Mouse (Mus musculus): ENCODE data around the gene Olfr211.
"Not testable (repeated sequence)": the region's sequence is repeated elsewhere in the genome, so short reads cannot be mapped to it uniquely, and the experiment has no call there.

The Olfr211 gene

DNA sequence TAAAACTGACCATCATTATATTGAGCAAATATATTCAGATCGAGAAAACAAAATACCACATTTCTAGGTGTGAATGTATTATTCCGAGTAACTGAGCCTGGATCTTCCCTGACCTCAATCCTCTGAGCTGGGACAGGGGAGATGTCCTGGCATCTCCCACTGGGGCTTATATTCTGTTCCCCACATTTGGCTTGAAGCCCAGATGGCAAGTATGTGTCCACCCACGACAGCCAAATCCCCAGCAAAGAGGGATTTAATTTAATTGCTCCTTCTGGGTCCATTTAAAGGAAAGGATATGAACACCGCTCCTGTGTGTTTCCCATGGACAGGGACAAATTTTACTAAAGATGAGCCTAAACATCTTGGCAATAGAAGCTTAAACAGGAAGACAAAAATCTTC, at the start of gene Olfr211:
Gene Olfr211, plus strand, starts transcription at position 301 of the 400 bp plus-strand sequence.
- DNase-seq, result no peak

DNA sequence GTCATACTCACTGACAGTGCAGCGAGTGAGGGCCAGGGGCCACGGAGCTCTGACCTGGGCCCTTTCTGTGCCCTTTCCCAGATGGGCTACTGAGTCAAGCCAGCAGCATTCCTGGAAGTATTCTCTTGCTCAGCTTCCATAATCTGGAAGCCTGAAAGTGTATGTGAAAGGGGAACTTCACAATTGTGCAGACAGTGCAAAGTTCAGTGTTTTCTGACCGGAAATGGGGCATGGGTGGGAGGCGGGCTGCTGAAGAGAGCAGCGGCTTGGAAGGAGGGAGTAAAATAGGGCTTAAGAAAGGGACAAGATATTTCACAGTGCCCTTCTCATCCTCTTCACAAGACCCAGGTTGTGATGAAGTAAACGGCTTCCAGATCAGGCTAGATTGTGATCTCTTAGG, 49.4 kb upstream of the Olfr211 start:
- DNase-seq, result no peak

GRCm38 (mm10) chr6:116440447-116440846, 48.4 kb upstream of the Olfr211 start:
- no peak for DNase-seq

GRCm38 (mm10) chr6:116440849-116441248, 48.0 kb upstream of the Olfr211 start:
- DNase-seq, result no peak

DNA sequence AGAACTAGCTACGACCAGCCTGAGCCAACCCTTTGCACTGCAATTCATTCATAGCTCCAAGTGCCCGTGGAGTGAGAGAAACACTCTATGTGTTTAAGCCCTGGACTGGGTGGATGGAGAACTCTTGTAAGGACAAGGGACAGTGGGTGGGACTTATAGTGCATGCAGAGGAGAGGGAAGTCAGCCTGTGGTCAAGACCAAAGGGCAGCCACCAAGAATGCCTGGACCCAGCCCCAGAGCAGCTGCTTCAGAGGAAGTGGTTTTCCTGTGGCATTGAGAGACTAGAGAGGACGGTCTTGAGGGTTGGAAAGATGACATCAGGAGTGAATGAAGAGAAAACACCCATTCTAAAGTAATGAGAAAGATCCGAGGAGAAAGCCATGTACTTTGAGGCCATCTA, 33.1 kb upstream of the Olfr211 start:
- no peak for DNase-seq

DNA sequence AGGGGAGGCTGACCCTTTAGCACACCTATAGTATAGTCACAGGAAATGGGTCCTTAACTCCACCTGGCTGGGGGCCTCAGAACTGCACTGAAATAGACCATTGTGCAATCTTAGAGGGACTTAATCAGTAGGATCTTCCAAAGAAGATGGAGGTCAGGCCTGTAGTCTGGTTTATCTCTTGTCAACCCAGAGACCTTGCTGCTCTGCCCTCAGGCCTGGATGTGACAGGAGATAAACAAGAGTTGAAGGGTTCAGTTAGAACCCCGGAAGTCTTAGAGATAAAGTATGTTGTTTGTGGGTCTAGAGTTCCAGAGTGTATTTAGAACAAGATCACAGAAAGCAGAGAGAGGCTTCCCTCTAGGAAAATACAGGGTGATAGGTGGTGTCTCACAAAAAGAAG, 32.4 kb upstream of the Olfr211 start:
- DNase-seq, result no peak

DNA sequence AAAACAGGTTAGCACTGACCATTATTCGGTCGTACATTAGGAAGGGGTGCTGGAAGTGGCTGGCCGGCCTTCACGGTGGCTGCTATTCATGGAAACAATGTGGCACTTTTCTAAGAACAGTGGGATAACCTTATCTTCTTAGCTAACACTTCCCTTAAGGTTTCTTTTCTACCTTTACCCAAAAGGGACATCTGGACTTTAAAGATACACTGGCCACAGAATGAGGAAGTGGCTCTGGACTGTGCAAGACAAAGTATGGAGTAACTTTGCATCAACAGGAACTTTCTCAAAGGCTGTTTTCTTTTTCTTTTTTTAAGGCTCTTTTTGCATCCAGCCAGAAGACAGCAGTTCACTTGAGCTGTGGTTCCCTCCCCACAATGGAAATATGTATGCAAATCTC, 30.2 kb upstream of the Olfr211 start:
- DNase-seq, result no peak

- DNase-seq, result no peak
Observed at GRCm38 (mm10) chr6:116459232-116459631, 29.7 kb upstream of the Olfr211 start.

DNA sequence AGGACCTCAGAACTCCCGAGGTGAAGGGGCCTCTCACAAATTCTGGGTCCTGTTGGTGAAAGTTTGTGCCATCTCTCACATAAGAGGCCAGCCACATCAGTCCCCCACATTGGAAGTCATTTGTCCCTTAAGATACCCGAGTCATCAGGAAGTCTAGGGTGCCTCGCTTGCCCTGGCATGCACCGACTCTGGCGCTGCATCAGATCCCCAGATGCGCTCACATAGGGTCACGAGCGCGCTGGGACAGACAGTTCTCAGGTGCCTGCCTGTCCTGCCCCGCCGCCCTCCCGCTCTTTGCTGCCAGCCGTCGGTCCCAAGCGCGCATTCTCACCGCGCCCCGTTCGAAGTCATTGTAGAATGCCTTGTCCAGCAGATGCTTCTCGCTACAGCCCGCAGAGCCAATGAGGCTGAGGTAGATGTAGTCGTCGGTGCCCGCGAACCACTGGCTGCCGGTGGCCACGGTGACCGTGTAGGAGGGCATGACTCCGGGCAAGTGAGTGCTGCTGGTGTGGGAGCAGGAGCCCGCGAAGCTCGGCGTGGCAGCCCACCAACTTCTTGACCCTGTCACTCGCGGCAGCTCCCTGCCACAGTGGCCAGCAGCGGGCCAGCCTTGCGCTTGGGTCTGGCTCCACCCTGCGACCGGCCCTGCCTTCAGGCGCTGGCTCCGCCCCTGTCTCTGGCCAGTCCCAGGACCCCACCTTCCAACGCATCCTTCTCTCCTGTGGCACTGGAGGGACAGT, 28.2 kb upstream of the Olfr211 start, which contains the start of gene Alox5:
Gene Alox5, minus strand, starts transcription at position 635 of the 740 bp plus-strand sequence.
- DNase-seq, result no peak

GRCm38 (mm10) chr6:116468081-116468480, 20.8 kb upstream of the Olfr211 start:
- no peak for DNase-seq

- no peak for DNase-seq
Observed at GRCm38 (mm10) chr6:116485081-116485480, 3.8 kb upstream of the Olfr211 start.

GRCm38 (mm10) chr6:116486833-116487232, 2.1 kb upstream of the Olfr211 start:
- DNase-seq, result no peak

- DNase-seq, result no peak
Observed at GRCm38 (mm10) chr6:116493742-116494141, 4.9 kb downstream of the Olfr211 start.

DNA sequence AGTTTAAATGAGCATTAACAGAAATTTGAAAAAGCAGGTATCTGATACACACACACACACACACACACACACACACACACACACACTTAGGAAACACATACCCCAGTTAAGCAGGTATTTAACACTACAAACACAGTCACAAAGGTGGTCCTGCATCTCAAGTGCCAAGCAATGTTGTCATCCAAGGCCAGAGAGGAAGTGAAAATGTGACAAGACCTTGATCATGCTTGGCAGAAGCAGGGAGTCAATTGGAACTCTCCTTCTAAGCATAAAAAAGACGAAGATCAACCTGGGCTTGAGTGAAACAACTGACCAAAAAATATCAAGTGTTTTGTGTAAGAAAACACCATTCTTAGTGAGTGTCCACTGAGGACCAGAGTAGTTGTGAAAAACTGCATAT, 7.1 kb downstream of the Olfr211 start:
- no peak for DNase-seq

GRCm38 (mm10) chr6:116506302-116507003, 17.6 kb downstream of the Olfr211 start, which contains the start of gene Olfr212:
Gene Olfr212 (plus strand): TSS chr6:116506516.
- DNase-seq, result not testable (repeated sequence)

- DNase-seq, result no peak
Observed at GRCm38 (mm10) chr6:116514832-116515231, 25.9 kb downstream of the Olfr211 start.

DNA sequence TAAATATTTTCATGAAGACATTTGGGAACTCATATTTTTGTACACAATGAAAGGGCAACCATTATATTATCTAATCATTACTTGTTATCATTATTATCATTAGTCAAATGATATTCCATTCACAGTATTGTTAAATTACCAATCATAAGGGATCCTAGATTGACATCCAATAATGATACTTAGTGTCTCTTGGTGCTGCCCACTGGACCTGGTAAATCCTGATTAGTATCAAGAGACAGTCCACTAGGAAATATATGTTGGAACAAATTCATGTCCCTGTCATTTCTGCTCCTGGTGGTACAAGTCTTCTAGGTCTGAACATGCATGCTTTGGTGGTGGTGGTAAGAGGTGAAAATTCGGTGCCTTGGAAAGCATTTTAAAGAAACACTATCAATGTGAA, 49.3 kb downstream of the Olfr211 start, which contains the start of gene Olfr213:
Gene Olfr213, plus strand, starts transcription at position 301 of the 400 bp plus-strand sequence.
- no peak for DNase-seq

- DNase-seq, result no peak
Observed at GRCm38 (mm10) chr6:116542500-116542899, 53.6 kb downstream of the Olfr211 start.
